Mouse (Mus musculus) heart, embryonic 15.5 days (tissue): ENCODE results near the gene Tex35. TPM values are rescaled to one million over a fixed set of nuclear protein-coding genes. Genes with fewer than 3 reads are reported as not detected.
A peak's percentile ranks its signal among the peaks of the same experiment; 100 is the strongest.

Source experiments
- ATAC-seq: fragments of 200-750 bp; cut with Nextera tagmentation; replicated peaks from 2 replicates; pipeline ENCODE4 v1.8.0; 2017; ENCODE audit warnings: low read depth, moderate TSS enrichment; ENCODE audit not compliant: insufficient number of reproducible peaks, insufficient read depth, low FRiP score
- H3K27ac ChIP-seq: fragments of 300-500 bp; sonication (generic); 2 replicates; pipeline ENCODE4 v1.5.1; 2015; ENCODE audit warnings: mild to moderate bottlenecking, inconsistent platforms
- H3K27me3 ChIP-seq: fragments of 300-500 bp; sonication (generic); 2 replicates; pipeline ENCODE4 v1.6.1; 2015; ENCODE audit warnings: inconsistent platforms
- H3K36me3 ChIP-seq: fragments of 300-500 bp; sonication (generic); 2 replicates; pipeline ENCODE4 v1.6.1; 2015; ENCODE audit warnings: mild to moderate bottlenecking, inconsistent platforms
- H3K4me1 ChIP-seq: fragments of 300-500 bp; sonication (generic); replicated peaks from 2 replicates; pipeline ENCODE4 v1.6.1; 2015; ENCODE audit warnings: inconsistent platforms
- H3K4me2 ChIP-seq: fragments of 300-500 bp; sonication (generic); 2 replicates; pipeline ENCODE4 v1.6.1; 2015; ENCODE audit warnings: inconsistent platforms, mild to moderate bottlenecking, moderate library complexity
- H3K4me3 ChIP-seq: fragments of 300-500 bp; sonication (generic); 2 replicates; pipeline ENCODE4 v1.5.1; 2015; ENCODE audit warnings: mild to moderate bottlenecking, inconsistent platforms
- H3K9ac ChIP-seq: fragments of 300-500 bp; sonication (generic); 2 replicates; pipeline ENCODE4 v1.6.1; 2015; ENCODE audit warnings: mild to moderate bottlenecking, inconsistent platforms
- H3K9me3 ChIP-seq: fragments of 300-500 bp; sonication (generic); replicated peaks from 2 replicates; pipeline ENCODE4 v1.6.1; 2016; ENCODE audit warnings: inconsistent platforms
- WGBS: fragments of 180-500 bp; shearing (Covaris S2); methylation state at CpG from one replicate; pipeline ENCODE4 v1.1.7; 2015; ENCODE audit warnings: mixed read lengths; 5-methylcytosine and 5-hydroxymethylcytosine counted together
- polyA plus RNA-seq: library from polyadenylated mRNA; unstranded; fragments of >200 nt; fragmentation: Nextera tagmentation; extraction: Ambion mirVana; gene quantifications from 2 replicates; pipeline ENCODE4 v1.2.1, GENCODE M21; 2015

Gene Tex35
- not detected in 2 replicates for polyA plus RNA-seq

DNA sequence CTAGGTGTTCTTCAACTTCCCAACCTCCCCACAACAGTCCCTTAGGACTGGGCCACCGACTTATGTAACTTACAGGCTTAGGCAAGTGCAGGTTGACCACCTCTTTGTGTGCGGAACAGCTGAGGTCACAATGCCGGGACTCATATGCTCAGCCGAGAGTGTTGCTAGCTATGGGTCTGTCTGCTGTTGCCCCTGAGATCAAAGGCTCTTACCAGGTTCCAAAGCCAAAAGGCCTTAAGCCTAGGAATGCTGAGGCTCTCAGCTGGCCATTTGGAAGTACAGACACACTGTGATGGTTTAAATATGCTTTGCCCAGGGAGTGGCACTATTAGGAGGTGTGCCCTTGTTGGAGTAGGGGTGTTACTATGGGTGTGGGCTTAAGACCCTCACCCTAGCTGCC is at the start of gene Tex35:
Tex35 (minus strand) TSS at position 101 of the 400 bp plus-strand sequence.
- 82% methylated on average over 4 of the region's 4 CpGs for WGBS
- no peak within 1 kb of the TSS for H3K4me2 ChIP-seq
- no peak within 1 kb of the TSS for H3K4me3 ChIP-seq
- H3K27me3 ChIP-seq: no peaks in the 10 kb centered on the region
- no peaks in the 10 kb centered on the region for H3K9me3 ChIP-seq
- H3K36me3 ChIP-seq: no peaks in the 10 kb centered on the region
- no peak within 1 kb of the TSS for H3K27ac ChIP-seq
- ATAC-seq: no peak
- H3K9ac ChIP-seq: no peak within 1 kb of the TSS
- H3K4me1 ChIP-seq: peaks cover 11% of the 10 kb centered on the region

GRCm38 (mm10) chr1:157153781-157154180 is 45.3 kb upstream of the Tex35 start:
- no peak overlapping the region for H3K9ac ChIP-seq
- no peak for ATAC-seq
- H3K4me3 ChIP-seq: no peak overlapping the region
- no peaks in the 10 kb centered on the region for H3K27me3 ChIP-seq
- peaks cover 8% of the 10 kb centered on the region; the same call in 1 of the 2 replicates for H3K36me3 ChIP-seq
- H3K4me2 ChIP-seq: no peak overlapping the region
- H3K4me1 ChIP-seq: no peaks in the 10 kb centered on the region
- no peak overlapping the region for H3K27ac ChIP-seq
- H3K9me3 ChIP-seq: no peaks in the 10 kb centered on the region

DNA sequence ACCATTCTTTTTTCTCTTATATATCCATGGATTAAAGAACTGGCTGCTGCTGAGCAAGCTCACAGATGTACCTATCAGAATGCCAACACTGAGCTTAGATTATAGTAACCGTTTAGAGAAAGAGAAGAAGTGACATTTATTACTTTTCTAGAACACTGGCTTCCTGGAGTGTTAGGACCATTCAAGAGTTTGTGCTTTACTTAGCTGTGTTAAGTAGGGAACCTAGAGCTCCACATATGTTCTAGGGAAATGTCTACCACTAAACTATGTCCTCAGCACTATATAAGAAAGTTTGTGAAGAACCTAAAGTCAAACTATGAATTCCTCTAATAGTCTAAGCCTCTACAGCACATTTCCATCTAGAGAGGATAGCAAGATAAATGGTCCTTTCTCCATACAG is 41.6 kb upstream of the Tex35 start:
- H3K4me2 ChIP-seq: no peak overlapping the region
- H3K27ac ChIP-seq: no peak overlapping the region
- WGBS: 90% methylated on average over 1 of the region's 1 CpGs
- no peaks in the 10 kb centered on the region for H3K27me3 ChIP-seq
- H3K9ac ChIP-seq: no peak overlapping the region
- no peaks in the 10 kb centered on the region for H3K36me3 ChIP-seq
- H3K9me3 ChIP-seq: no peaks in the 10 kb centered on the region
- no peak for ATAC-seq
- H3K4me1 ChIP-seq: peaks cover 3% of the 10 kb centered on the region; the same call in 1 of the 2 replicates
- H3K4me3 ChIP-seq: no peak overlapping the region

GRCm38 (mm10) chr1:157144621-157145020 is 36.1 kb upstream of the Tex35 start:
- no peak overlapping the region for H3K4me2 ChIP-seq
- H3K4me3 ChIP-seq: no peak overlapping the region
- H3K27ac ChIP-seq: no peak overlapping the region
- H3K36me3 ChIP-seq: 0 out of 2 replicates have a peak, but pooled peaks cover 1% of the 10 kb centered on the region
- peaks cover 14% of the 10 kb centered on the region for H3K4me1 ChIP-seq
- H3K9me3 ChIP-seq: no peaks in the 10 kb centered on the region
- ATAC-seq: no peak
- WGBS: 93% methylated on average over 3 of the region's 3 CpGs
- no peaks in the 10 kb centered on the region for H3K27me3 ChIP-seq
- no peak overlapping the region for H3K9ac ChIP-seq

- Histone ChIP-seq H3K4me1 (peaks cover 14% of the 10 kb centered on the region), H3K9me3 (no peaks in the 10 kb centered on the region), H3K9ac (no peak overlapping the region), H3K27me3 (no peaks in the 10 kb centered on the region), H3K4me2 (no peak overlapping the region), H3K4me3 (no peak overlapping the region), H3K27ac (peak overlapping the region; percentile 31), H3K36me3 (0 out of 2 replicates have a peak, but pooled peaks cover 4% of the 10 kb centered on the region)
- 18% methylated on average over 7 of the region's 7 CpGs for WGBS
- ATAC-seq: peak; percentile 70; the same call in 1 of the 2 replicates
These were observed 34.9 kb upstream of the Tex35 start for GRCm38 (mm10) chr1:157143326-157143932.

GRCm38 (mm10) chr1:157141014-157141413 is 32.5 kb upstream of the Tex35 start:
- Histone ChIP-seq H3K4me2 (no peak overlapping the region), H3K4me1 (peaks cover 25% of the 10 kb centered on the region), H3K36me3 (0 out of 2 replicates have a peak, but pooled peaks cover 4% of the 10 kb centered on the region), H3K9ac (no peak overlapping the region), H3K27me3 (no peaks in the 10 kb centered on the region), H3K9me3 (no peaks in the 10 kb centered on the region), H3K27ac (no peak overlapping the region), H3K4me3 (no peak overlapping the region)
- WGBS: 81% methylated on average over 3 of the region's 3 CpGs
- ATAC-seq: no peak

- no peak overlapping the region for H3K27ac ChIP-seq
- ATAC-seq: no peak; the same call in 1 of the 2 replicates
- no peaks in the 10 kb centered on the region for H3K27me3 ChIP-seq
- no peak overlapping the region for H3K9ac ChIP-seq
- H3K4me3 ChIP-seq: no peak overlapping the region
- 55% methylated on average over 1 of the region's 1 CpGs for WGBS
- H3K36me3 ChIP-seq: 0 out of 2 replicates have a peak, but pooled peaks cover 4% of the 10 kb centered on the region
- no peaks in the 10 kb centered on the region for H3K9me3 ChIP-seq
- H3K4me2 ChIP-seq: no peak overlapping the region
- H3K4me1 ChIP-seq: peaks cover 13% of the 10 kb centered on the region
These were observed 29.4 kb upstream of the Tex35 start for GRCm38 (mm10) chr1:157137854-157138241.

- 0 out of 2 replicates have a peak, but pooled peaks have one; percentile 27 for ATAC-seq
- Histone ChIP-seq H3K36me3 (0 out of 2 replicates have a peak, but pooled peaks cover 4% of the 10 kb centered on the region), H3K27me3 (no peaks in the 10 kb centered on the region), H3K27ac (no peak overlapping the region; the same call in 1 of the 2 replicates), H3K9me3 (no peaks in the 10 kb centered on the region), H3K9ac (no peak overlapping the region), H3K4me3 (no peak overlapping the region), H3K4me2 (no peak overlapping the region), H3K4me1 (peaks cover 13% of the 10 kb centered on the region)
- 68% methylated on average over 9 of the region's 9 CpGs for WGBS
These were observed 28.8 kb upstream of the Tex35 start for GRCm38 (mm10) chr1:157137132-157137853.

DNA sequence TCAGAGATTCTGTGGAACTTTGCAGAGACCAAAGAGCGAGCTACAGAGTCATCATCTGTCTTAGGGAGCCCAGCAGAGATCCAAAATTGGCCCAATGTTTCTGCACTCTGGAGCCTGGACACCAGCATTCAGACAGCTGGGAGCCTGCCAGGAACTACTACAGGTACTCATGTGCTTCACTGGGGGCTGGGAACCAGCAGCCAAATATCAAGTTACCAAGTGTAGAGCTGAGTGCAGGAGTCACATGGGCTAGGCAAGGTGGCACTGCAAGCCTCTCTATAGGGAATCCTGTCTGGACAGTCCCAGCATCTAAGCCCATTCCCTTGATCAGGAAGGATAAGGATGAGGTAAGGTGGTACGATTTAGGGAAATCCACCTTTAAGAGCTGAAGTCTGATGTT is 19.7 kb upstream of the Tex35 start:
- WGBS: 78% methylated on average over 2 of the region's 2 CpGs
- Histone ChIP-seq H3K4me2 (no peak overlapping the region), H3K9ac (no peak overlapping the region), H3K27ac (peak overlapping the region; percentile 57; the same call in 1 of the 2 replicates), H3K36me3 (no peaks in the 10 kb centered on the region), H3K4me3 (no peak overlapping the region), H3K27me3 (no peaks in the 10 kb centered on the region), H3K9me3 (no peaks in the 10 kb centered on the region), H3K4me1 (peaks cover 13% of the 10 kb centered on the region)
- peak; percentile 83; the same call in 1 of the 2 replicates for ATAC-seq

- Histone ChIP-seq H3K4me2 (no peak overlapping the region), H3K4me3 (no peak overlapping the region), H3K9ac (no peak overlapping the region), H3K36me3 (no peaks in the 10 kb centered on the region), H3K27me3 (no peaks in the 10 kb centered on the region), H3K9me3 (no peaks in the 10 kb centered on the region), H3K27ac (no peak overlapping the region), H3K4me1 (peaks cover 8% of the 10 kb centered on the region)
- WGBS: 60% methylated on average over 3 of the region's 3 CpGs
- no peak for ATAC-seq
These were observed 15.4 kb upstream of the Tex35 start for GRCm38 (mm10) chr1:157123836-157124235.

DNA sequence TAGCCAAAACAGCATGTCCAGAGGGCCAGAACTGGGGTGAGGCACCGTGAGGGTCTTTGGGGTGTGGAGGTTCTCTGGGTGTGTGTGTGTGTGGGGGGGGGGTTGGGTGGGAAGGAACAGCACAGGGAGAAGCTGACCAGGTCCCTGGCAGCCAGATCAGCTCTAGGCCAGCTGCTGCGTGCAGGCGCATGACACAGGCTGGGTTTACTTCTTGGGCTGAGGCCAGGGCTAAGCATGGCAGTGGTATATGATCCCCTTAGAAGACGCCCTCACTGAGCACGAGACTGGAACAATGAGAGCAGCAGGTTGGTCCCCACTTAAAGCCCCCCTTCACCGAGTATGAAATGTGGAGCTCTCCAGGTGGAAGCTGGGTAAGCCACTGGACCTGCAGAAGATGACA is 10.7 kb upstream of the Tex35 start:
- WGBS: 73% methylated on average over 6 of the region's 6 CpGs
- no peaks in the 10 kb centered on the region for H3K27me3 ChIP-seq
- H3K9me3 ChIP-seq: no peaks in the 10 kb centered on the region
- H3K36me3 ChIP-seq: no peaks in the 10 kb centered on the region
- H3K27ac ChIP-seq: no peak overlapping the region
- no peak overlapping the region for H3K9ac ChIP-seq
- H3K4me1 ChIP-seq: no peaks in the 10 kb centered on the region
- no peak overlapping the region for H3K4me2 ChIP-seq
- ATAC-seq: no peak
- H3K4me3 ChIP-seq: no peak overlapping the region
